Mouse (Mus musculus) yolk sac, embryonic 10.5 days (tissue): ENCODE measurements around the gene Mpp1.

Source experiments
- DNase-seq: peaks from one replicate; pipeline ENCODE4 v3.0.0-alpha.2; 2017; ENCODE audit warnings: low spot score

Gene Mpp1

GRCm38 (mm10) chrX:75083982-75084773, 46.6 kb downstream of the Mpp1 start:
- DNase-seq = peak; percentile 7

- no peak for DNase-seq
Measured at GRCm38 (mm10) chrX:75082351-75082750, 48.5 kb downstream of the Mpp1 start.
